In genomic region chr11:77781088-77781487, GRCm38 (mm10) we compare ENCODE assay signal across 17 mouse cellular contexts. TPM values are rescaled to one million over a fixed set of nuclear protein-coding genes. Genes with fewer than 3 reads are reported as not detected.
A peak's percentile ranks its signal among the peaks of the same experiment; 100 is the strongest.
DNase-seq lines count a peak whose midpoint lies in the region; ATAC-seq and TF ChIP-seq lines count a peak whose summit lies in the region.
"Had no signal": no experiment of that assay in that cellular context is flagged by ENCODE, and none has a peak within 500 bp of the region (broad histone marks: within the 10 kb centered on the region; RNA-seq: fewer than 3 reads in every experiment).

No protein-coding gene starts in this region.

- peak; percentile 57 for DNase-seq in adrenal gland, adult 2 months
- DNase-seq in adrenal gland, postnatal 25 days: no peak
- DNase-seq in layer of hippocampus, adult 2 months (ENCODE audit: low spot score in 2 of 2): no peak
- no peak for DNase-seq in layer of hippocampus, adult 11-12 months (ENCODE audit: low spot score)
- peak; percentile 54 to 63 for DNase-seq in cerebellum, postnatal 36 days
- peak; percentile 64 for DNase-seq in lung, postnatal 25 days (ENCODE audit: low spot score)
- no peak for DNase-seq in thymus, postnatal 4 days
- DNase-seq: kidney, adult 9 months; layer of hippocampus, postnatal 36 days had no signal

- TF ChIP-seq CTCF in layer of hippocampus, adult 2 months (conservative IDR thresholded peaks at IDR 0.05): no peak

- peak overlapping the region; percentile 81; the same call in 1 of the 2 replicates for H3K27ac ChIP-seq in layer of hippocampus, adult 2 months
- H3K27ac ChIP-seq: embryonic facial prominence, embryonic 13.5 days had no signal

- no peak for ATAC-seq in frontal cortex, adult (ENCODE audit: low TSS enrichment)
- ATAC-seq: forebrain, embryonic 14.5 days; midbrain, embryonic 16.5 days had no signal

- H3K4me3 ChIP-seq in layer of hippocampus, adult 2 months: no peak overlapping the region
- H3K4me3 ChIP-seq: embryonic facial prominence, embryonic 13.5 days had no signal

RNA-seq across cellular contexts. Expression of gene Gm10277, which starts 6.5 kb away (rescaled TPM):
- not detected for total RNA-seq in adrenal gland, adult 2 months (2021)
- not detected in 2 replicates for polyA plus RNA-seq in adrenal gland, adult 2 months (2012; rRNA removed)
- total RNA-seq in adrenal gland, postnatal 25 days (2021): not detected in 2 replicates
- total RNA-seq in layer of hippocampus, adult 2 months (2021): not detected
- total RNA-seq: hematopoietic stem cell, adult 5-6 weeks; layer of hippocampus, postnatal 36 days had no signal
- polyA plus RNA-seq: brain, embryonic 14.5 days had no signal

RNA-seq across cellular contexts. Expression of gene Myo18a, which starts 18.0 kb away (rescaled TPM):
- 10 to 100 TPM; 50.4 to 75.6 TPM for total RNA-seq in adrenal gland, adult 2 months (2021)
- polyA plus RNA-seq in adrenal gland, adult 2 months (2012; rRNA removed): 66.5 and 70.4 TPM in 2 replicates
- total RNA-seq in adrenal gland, postnatal 25 days (2021): 60.7 and 84.2 TPM in 2 replicates
- total RNA-seq in layer of hippocampus, adult 2 months (2021): 100 to 1,000 TPM; 137 to 156 TPM

RNA-seq across cellular contexts. Expression of gene Cryba1, which starts 56.0 kb away (rescaled TPM):
- total RNA-seq in adrenal gland, adult 2 months (2021): not detected
- not detected in 2 replicates for polyA plus RNA-seq in adrenal gland, adult 2 months (2012; rRNA removed)
- not detected in 2 replicates for total RNA-seq in adrenal gland, postnatal 25 days (2021)
- total RNA-seq in layer of hippocampus, adult 2 months (2021): not detected
- total RNA-seq: hematopoietic stem cell, adult 5-6 weeks; layer of hippocampus, postnatal 36 days had no signal
- polyA plus RNA-seq: embryonic facial prominence, embryonic 13.5 days; gonadal fat pad, adult 2 months; liver, embryonic 16.5 days had no signal

Comparison
In these comparisons a context has a peak if more than half of its experiments do, and no peak if none do; other contexts are left out.
1. DNase-seq: peak in adrenal gland, adult 2 months (single experiment), cerebellum, postnatal 36 days (2 of 2) and lung, postnatal 25 days (single experiment); none in adrenal gland, postnatal 25 days (single experiment), layer of hippocampus, adult 2 months (0 of 2), layer of hippocampus, adult 11-12 months (single experiment) and thymus, postnatal 4 days (single experiment).